Mouse (Mus musculus): ENCODE results near the gene Slco6c1.

The Slco6c1 gene

GRCm38 (mm10) chr1:97128201-97128600, at the start of gene Slco6c1:
TSS of gene Slco6c1 (minus strand) at chr1:97128301.
- no peak for DNase-seq (ENCODE audit: low read depth)

GRCm38 (mm10) chr1:97038982-97039381, 89.1 kb downstream of the Slco6c1 start:
- DNase-seq (ENCODE audit: low read depth), result no peak

GRCm38 (mm10) chr1:97038548-97038947, 89.6 kb downstream of the Slco6c1 start:
- DNase-seq (ENCODE audit: low read depth), result no peak

- no peak for DNase-seq (ENCODE audit: low read depth)
These were observed 90.1 kb downstream of the Slco6c1 start for GRCm38 (mm10) chr1:97037955-97038354.

GRCm38 (mm10) chr1:97021388-97021787, 106.7 kb downstream of the Slco6c1 start:
- DNase-seq (ENCODE audit: low read depth), result no peak

GRCm38 (mm10) chr1:97019404-97019803, 108.7 kb downstream of the Slco6c1 start:
- no peak for DNase-seq (ENCODE audit: low read depth)

- no peak for DNase-seq (ENCODE audit: low read depth)
These were observed 109.1 kb downstream of the Slco6c1 start for GRCm38 (mm10) chr1:97018978-97019377.

Measured in naive thymus-derived CD4-positive, alpha-beta T cell, adult 2 months (primary cell).